Comparison of ENCODE assay signal across 10 mouse cellular contexts in genomic region chr12:30128561-30129410, GRCm38 (mm10). TPM values are rescaled to one million over a fixed set of nuclear protein-coding genes. Genes with fewer than 3 reads are reported as not detected.
A peak's percentile ranks its signal among the peaks of the same experiment; 100 is the strongest.
DNase-seq lines count a peak whose midpoint lies in the region; ATAC-seq and TF ChIP-seq lines count a peak whose summit lies in the region.
"Had no signal": no experiment of that assay in that cellular context is flagged by ENCODE, and none has a peak within 500 bp of the region (broad histone marks: within the 10 kb centered on the region; RNA-seq: fewer than 3 reads in every experiment).

No protein-coding gene starts in this region.

- H3K4me2 ChIP-seq in intestine, embryonic 14.5 days (ENCODE audit: low read length), result no peak overlapping the region
- H3K4me2 ChIP-seq in intestine, embryonic 16.5 days (ENCODE audit: low read depth, low read length), result no peak overlapping the region
- H3K4me2 ChIP-seq in intestine, postnatal 0 days (replicated peaks; ENCODE audit: low read depth), result no peak overlapping the region
- peak overlapping the region; percentile 19; the same call in 1 of the 2 replicates for H3K4me2 ChIP-seq in midbrain, embryonic 16.5 days (ENCODE audit: low read length)
- H3K4me2 ChIP-seq: lung, embryonic 15.5 days had no signal

- H3K36me3 ChIP-seq in intestine, embryonic 14.5 days (ENCODE audit: control insufficient read depth, insufficient read depth, low read length), result no peaks in the 10 kb centered on the region
- H3K36me3 ChIP-seq in intestine, embryonic 16.5 days (ENCODE audit: control insufficient read depth, insufficient read depth, low read length), result no peaks in the 10 kb centered on the region
- no peaks in the 10 kb centered on the region for H3K36me3 ChIP-seq in intestine, postnatal 0 days (ENCODE audit: control insufficient read depth, insufficient read depth)
- H3K36me3 ChIP-seq in midbrain, embryonic 16.5 days (ENCODE audit: control insufficient read depth, insufficient read depth, low read length), result no peaks in the 10 kb centered on the region
- H3K36me3 ChIP-seq: G1E; lung, embryonic 15.5 days had no signal

- H3K9me3 ChIP-seq in intestine, embryonic 14.5 days (ENCODE audit: control insufficient read depth, low read length), result no peaks in the 10 kb centered on the region
- H3K9me3 ChIP-seq in intestine, embryonic 16.5 days (ENCODE audit: control insufficient read depth, low read length), result no peaks in the 10 kb centered on the region
- H3K9me3 ChIP-seq in intestine, postnatal 0 days (ENCODE audit: control insufficient read depth), result no peaks in the 10 kb centered on the region
- no peaks in the 10 kb centered on the region for H3K9me3 ChIP-seq in midbrain, embryonic 16.5 days (replicated peaks; ENCODE audit: control insufficient read depth, low read length, poor library complexity, severe bottlenecking)
- H3K9me3 ChIP-seq: lung, embryonic 15.5 days had no signal

- TF ChIP-seq CTCF in intestine, postnatal 0 days (IDR thresholded peaks at IDR 0.05; ENCODE audit: low read depth), result peak; percentile 89

- DNase-seq in intestine, embryonic 14.5 days (ENCODE audit: low spot score), result peak; percentile 67
- peak; percentile 30 for DNase-seq in cerebellum, adult 8-10 months
- peak; percentile 49 to 64 for DNase-seq in frontal cortex, postnatal 10 days (ENCODE audit: low spot score in 2 of 2)
- peak; percentile 46 to 89 for DNase-seq in left cerebral cortex, adult 9 months (ENCODE audit: low spot score in 2 of 2)
- peak; percentile 54 for DNase-seq in urinary bladder, postnatal 25 days (ENCODE audit: low spot score)

- H3K9ac ChIP-seq in intestine, embryonic 14.5 days (ENCODE audit: low read length), result no peak overlapping the region
- H3K9ac ChIP-seq in intestine, embryonic 16.5 days (ENCODE audit: low read depth, low read length), result no peak overlapping the region
- H3K9ac ChIP-seq in intestine, postnatal 0 days (ENCODE audit: low read depth, low read length), result no peak overlapping the region
- no peak overlapping the region for H3K9ac ChIP-seq in midbrain, embryonic 16.5 days (ENCODE audit: low read depth, low read length)
- H3K9ac ChIP-seq: lung, embryonic 15.5 days had no signal

- H3K27me3 ChIP-seq in intestine, embryonic 14.5 days (replicated peaks; ENCODE audit: control insufficient read depth, insufficient read depth, low read length), result no peaks in the 10 kb centered on the region
- H3K27me3 ChIP-seq in intestine, embryonic 16.5 days (replicated peaks; ENCODE audit: control insufficient read depth, insufficient read depth, low read length), result no peaks in the 10 kb centered on the region
- no peaks in the 10 kb centered on the region for H3K27me3 ChIP-seq in intestine, postnatal 0 days (replicated peaks; ENCODE audit: control insufficient read depth, insufficient read depth, low read length)
- H3K27me3 ChIP-seq in midbrain, embryonic 16.5 days (ENCODE audit: control insufficient read depth, insufficient read depth, low read depth, low read length), result no peaks in the 10 kb centered on the region
- H3K27me3 ChIP-seq: lung, embryonic 15.5 days had no signal

- no peaks in the 10 kb centered on the region for H3K4me1 ChIP-seq in intestine, embryonic 14.5 days (replicated peaks; ENCODE audit: control insufficient read depth, insufficient read depth, low read length)
- no peaks in the 10 kb centered on the region for H3K4me1 ChIP-seq in intestine, embryonic 16.5 days (ENCODE audit: control insufficient read depth, insufficient read depth, low read length)
- H3K4me1 ChIP-seq in intestine, postnatal 0 days (replicated peaks; ENCODE audit: control insufficient read depth, insufficient read depth, low read length), result no peaks in the 10 kb centered on the region
- H3K4me1 ChIP-seq in midbrain, embryonic 16.5 days (ENCODE audit: control insufficient read depth, insufficient read depth, low read length), result 0 out of 2 replicates have a peak, but pooled peaks cover 3% of the 10 kb centered on the region
- H3K4me1 ChIP-seq: lung, embryonic 15.5 days had no signal

- 73% methylated on average over 7 of the region's 7 CpGs for WGBS in intestine, embryonic 14.5 days
- 68% methylated on average over 7 of the region's 7 CpGs for WGBS in intestine, embryonic 16.5 days
- 68% methylated on average over 7 of the region's 7 CpGs for WGBS in intestine, postnatal 0 days
- WGBS in midbrain, embryonic 16.5 days, result 28% methylated on average over 7 of the region's 7 CpGs

- 0 out of 2 replicates have a peak, but pooled peaks have one; percentile 40 for ATAC-seq in intestine, embryonic 14.5 days (replicated peaks; ENCODE audit: low FRiP score, low TSS enrichment, low read depth)
- ATAC-seq in intestine, embryonic 16.5 days, result no peak
- 0 out of 2 replicates have a peak, but pooled peaks have one; percentile 45 for ATAC-seq in intestine, postnatal 0 days
- peak; percentile 73 for ATAC-seq in midbrain, embryonic 16.5 days

- H3K4me3 ChIP-seq in intestine, embryonic 14.5 days (ENCODE audit: low read depth, low read length), result no peak overlapping the region
- no peak overlapping the region for H3K4me3 ChIP-seq in intestine, embryonic 16.5 days (ENCODE audit: low read length)
- no peak overlapping the region for H3K4me3 ChIP-seq in intestine, postnatal 0 days (ENCODE audit: low read depth, low read length)
- H3K4me3 ChIP-seq in midbrain, embryonic 16.5 days (ENCODE audit: low read depth, low read length), result no peak overlapping the region
- H3K4me3 ChIP-seq: lung, embryonic 15.5 days had no signal

- H3K27ac ChIP-seq in intestine, embryonic 14.5 days (ENCODE audit: low read depth), result no peak overlapping the region
- H3K27ac ChIP-seq in intestine, embryonic 16.5 days (ENCODE audit: low read length), result no peak overlapping the region
- no peak overlapping the region for H3K27ac ChIP-seq in intestine, postnatal 0 days (ENCODE audit: low read depth, low read length)
- peak overlapping the region; percentile 67 for H3K27ac ChIP-seq in midbrain, embryonic 16.5 days (ENCODE audit: low read length)
- H3K27ac ChIP-seq: lung, embryonic 15.5 days had no signal

RNA-seq across cellular contexts. Expression of gene Tpo, which starts 3.6 kb away (rescaled TPM):
- 0.05 and 0.12 TPM in 2 replicates for polyA plus RNA-seq in intestine, embryonic 14.5 days (2014; fragmentation: Nextera tagmentation; extraction: Ambion mirVana)
- not detected in 2 replicates for polyA plus RNA-seq in intestine, embryonic 16.5 days (2015; fragmentation: Nextera tagmentation; extraction: Ambion mirVana)
- not detected in 2 replicates for polyA plus RNA-seq in intestine, postnatal 0 days (2015; fragmentation: Nextera tagmentation; extraction: Ambion mirVana)
- 0.21 and 0.24 TPM in 2 replicates for polyA plus RNA-seq in midbrain, embryonic 16.5 days (2015; fragmentation: Nextera tagmentation; extraction: Ambion mirVana)
- polyA plus RNA-seq: G1E; lung, embryonic 15.5 days had no signal
